Mouse (Mus musculus) liver, postnatal 0 days (tissue): Measurements from ENCODE around the gene Prr7.

Experiments
- CTCF ChIP-seq: sonication (generic); IDR thresholded peaks from 2 replicates; pipeline ENCODE4 v1.5.1; 2016; ENCODE audit warnings: antibody characterized with exemption, low read depth
- EP300 ChIP-seq: IDR thresholded peaks from 2 replicates; pipeline ENCODE4 v1.6.1; 2016; ENCODE audit warnings: antibody characterized with exemption, low read depth, mild to moderate bottlenecking

DNA sequence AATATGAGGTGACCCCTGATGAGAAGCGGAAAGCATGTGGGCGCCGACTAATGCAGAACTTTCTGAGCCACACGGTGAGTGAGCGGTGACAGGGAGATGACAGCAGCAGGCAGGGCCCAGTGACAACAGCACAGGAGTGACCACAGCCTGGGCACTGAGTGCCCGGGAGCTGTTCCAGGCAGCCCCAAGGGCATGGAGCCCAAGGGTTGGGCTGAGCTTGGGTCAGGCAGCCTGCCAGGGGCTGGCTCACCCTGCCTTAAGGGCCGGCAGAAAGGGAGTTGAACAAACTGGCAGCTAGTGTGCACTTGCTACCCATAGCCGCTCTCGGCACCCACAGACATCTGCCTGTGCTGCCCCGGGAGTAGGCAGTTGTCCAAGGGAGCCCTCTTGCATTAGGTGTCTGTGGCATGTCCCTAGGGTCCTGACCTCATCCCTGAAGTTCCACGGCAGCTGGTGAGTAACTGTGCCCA is 13.5 kb upstream of the Prr7 start:
- TF ChIP-seq CTCF (no peak), EP300 (no peak)
